Mouse (Mus musculus): ENCODE data around the gene Card19. TPM values are rescaled to one million over a fixed set of nuclear protein-coding genes. Genes with fewer than 3 reads are reported as not detected.

Gene Card19
- polyA plus RNA-seq, 1 experiment = 180 TPM

DNA sequence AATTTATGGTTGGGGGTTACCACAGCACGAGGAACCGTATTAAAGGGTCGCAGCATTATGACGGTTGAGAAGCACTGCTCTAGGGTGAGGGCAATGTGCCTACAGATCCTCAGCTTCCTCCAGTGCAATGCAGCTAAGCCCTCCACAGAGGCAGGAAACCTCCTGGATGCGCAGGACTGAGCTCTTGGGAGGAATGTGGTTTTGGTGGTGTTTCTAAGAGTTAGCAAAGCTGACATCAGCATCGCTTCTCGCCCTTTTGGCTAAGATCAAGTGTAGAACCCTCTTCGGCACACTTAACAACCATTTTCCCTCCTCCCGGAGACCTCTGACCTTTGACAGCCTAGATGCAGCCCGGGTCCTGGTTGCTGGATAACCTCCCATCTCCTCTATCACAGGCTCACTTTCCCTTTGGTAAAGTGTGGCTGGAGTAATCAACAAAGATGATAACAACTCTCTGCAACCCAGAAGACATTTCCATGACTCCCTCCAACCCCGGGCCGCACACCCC lies 31.4 kb upstream of the Card19 start:
- TF ChIP-seq REST (IDR thresholded peaks at IDR 0.05; ENCODE audit: insufficient read depth, insufficient read length) = no peak
- no peak for TF ChIP-seq TCF12 (IDR thresholded peaks at IDR 0.05; ENCODE audit: insufficient read depth, poor library complexity, severe bottlenecking)
- TF ChIP-seq SRF (IDR thresholded peaks at IDR 0.05; ENCODE audit: control insufficient read depth, insufficient read length, low read depth) = no peak
- no peak for TF ChIP-seq POLR2AphosphoS2 (IDR thresholded peaks at IDR 0.05; ENCODE audit: insufficient read length, low read depth)
- TF ChIP-seq E2F4 (IDR thresholded peaks at IDR 0.05; ENCODE audit: insufficient read depth) = no peak
- H3K27me3 ChIP-seq (ENCODE audit: control insufficient read depth, insufficient read depth, insufficient read length) = no peaks in the 10 kb centered on the region

DNA sequence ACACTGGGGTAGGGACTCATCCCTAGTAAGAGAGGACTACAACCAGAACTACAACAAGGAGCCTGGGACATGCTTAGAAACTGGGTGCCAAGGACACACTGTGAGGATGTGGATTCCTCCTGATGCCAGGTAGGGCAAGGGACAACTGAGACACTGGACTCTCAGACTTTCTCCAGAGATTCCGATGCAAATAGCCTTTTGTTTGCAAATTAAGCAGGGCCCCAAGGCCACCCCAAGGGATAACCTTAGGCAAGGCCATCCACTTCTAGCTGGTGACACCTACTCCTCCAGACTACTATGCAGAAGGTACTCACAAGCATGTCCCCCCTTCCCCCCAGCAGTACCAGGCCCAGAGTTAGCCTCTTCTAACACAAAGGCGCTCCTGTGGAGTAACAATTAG lies 30.8 kb upstream of the Card19 start:
- no peaks in the 10 kb centered on the region for H3K79me2 ChIP-seq (ENCODE audit: control insufficient read depth, insufficient read depth)
- no peak overlapping the region for H3K4me3 ChIP-seq
- no peak overlapping the region for H3ac ChIP-seq (ENCODE audit: control insufficient read depth, insufficient read length)
- no peaks in the 10 kb centered on the region for H3K36me3 ChIP-seq (ENCODE audit: control insufficient read depth, insufficient read depth)
- no peak overlapping the region for H3K4me2 ChIP-seq (ENCODE audit: low read depth)
- TF ChIP-seq E2F4 (IDR thresholded peaks at IDR 0.05; ENCODE audit: insufficient read depth) = no peak
- no peak for TF ChIP-seq SRF (IDR thresholded peaks at IDR 0.05; ENCODE audit: control insufficient read depth, insufficient read length, low read depth)
- no peak for TF ChIP-seq MYOD1 (IDR thresholded peaks at IDR 0.05; ENCODE audit: control insufficient read depth in 1 of 3, insufficient read length in 2 of 3, low read depth in 2 of 3)
- TF ChIP-seq TCF12 (IDR thresholded peaks at IDR 0.05; ENCODE audit: insufficient read depth, poor library complexity, severe bottlenecking) = no peak
- no peak for TF ChIP-seq MAX (IDR thresholded peaks at IDR 0.05; ENCODE audit: low read depth)
- no peak for TF ChIP-seq USF1 (IDR thresholded peaks at IDR 0.05; ENCODE audit: low read depth)
- no peaks in the 10 kb centered on the region for H3K27me3 ChIP-seq (ENCODE audit: control insufficient read depth, insufficient read depth, insufficient read length)

More for the DNA sequence above, 31.4 kb upstream of the Card19 start:
- H3K79me2 ChIP-seq (ENCODE audit: control insufficient read depth, insufficient read depth) = no peaks in the 10 kb centered on the region
- no peak overlapping the region for H3K4me2 ChIP-seq (ENCODE audit: low read depth)
- no peaks in the 10 kb centered on the region for H3K36me3 ChIP-seq (ENCODE audit: control insufficient read depth, insufficient read depth)
- no peak overlapping the region for H3K4me3 ChIP-seq
- no peak overlapping the region for H3ac ChIP-seq (ENCODE audit: control insufficient read depth, insufficient read length)

DNA sequence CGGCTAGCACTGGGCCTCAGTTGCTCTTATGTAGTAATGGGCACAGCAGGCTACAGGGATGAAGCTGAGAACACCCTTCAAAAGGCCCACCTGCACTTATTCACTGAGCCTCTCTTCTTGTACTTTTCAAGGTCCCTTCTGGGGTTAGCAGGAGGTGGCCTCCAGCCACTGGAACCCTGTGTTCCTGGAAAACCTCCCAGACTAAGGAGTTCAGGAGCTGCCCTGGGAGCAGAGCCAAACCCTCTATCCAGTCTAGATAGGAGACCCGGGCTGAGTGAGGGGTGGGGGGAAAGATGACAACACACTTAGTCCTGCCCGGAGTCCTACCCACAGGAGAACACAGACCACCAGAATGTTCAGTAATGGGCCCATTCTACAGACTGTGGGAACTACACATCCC lies 30.2 kb upstream of the Card19 start:
- Histone ChIP-seq H3K27me3 (ENCODE audit: control insufficient read depth, insufficient read depth, insufficient read length) (no peaks in the 10 kb centered on the region), H3K4me3 (no peak overlapping the region), H3K36me3 (ENCODE audit: control insufficient read depth, insufficient read depth) (no peaks in the 10 kb centered on the region), H3K79me2 (ENCODE audit: control insufficient read depth, insufficient read depth) (no peaks in the 10 kb centered on the region), H3K4me2 (ENCODE audit: low read depth) (no peak overlapping the region), H3ac (ENCODE audit: control insufficient read depth, insufficient read length) (no peak overlapping the region)
- TF ChIP-seq POLR2AphosphoS2 (IDR thresholded peaks at IDR 0.05; ENCODE audit: insufficient read length, low read depth) (no peak), USF1 (IDR thresholded peaks at IDR 0.05; ENCODE audit: low read depth) (no peak), SRF (IDR thresholded peaks at IDR 0.05; ENCODE audit: control insufficient read depth, insufficient read length, low read depth) (no peak), MYOG (IDR thresholded peaks at IDR 0.05; ENCODE audit: control insufficient read depth in 1 of 3, insufficient read depth in 1 of 3, insufficient read length in 2 of 3, low read depth in 2 of 3) (no peak), MYOD1 (IDR thresholded peaks at IDR 0.05; ENCODE audit: control insufficient read depth in 1 of 3, insufficient read length in 2 of 3, low read depth in 2 of 3) (no peak), E2F4 (IDR thresholded peaks at IDR 0.05; ENCODE audit: insufficient read depth) (no peak), TCF12 (IDR thresholded peaks at IDR 0.05; ENCODE audit: insufficient read depth, poor library complexity, severe bottlenecking) (no peak), REST (IDR thresholded peaks at IDR 0.05; ENCODE audit: insufficient read depth, insufficient read length) (no peak), CEBPB (IDR thresholded peaks at IDR 0.05; ENCODE audit: insufficient read depth, poor library complexity, severe bottlenecking) (no peak), MAX (IDR thresholded peaks at IDR 0.05; ENCODE audit: low read depth) (no peak), TCF3 (IDR thresholded peaks at IDR 0.05; ENCODE audit: insufficient read length, low read depth) (no peak), POLR2A (IDR thresholded peaks at IDR 0.05; ENCODE audit: insufficient read length, low read depth) (no peak)

DNA sequence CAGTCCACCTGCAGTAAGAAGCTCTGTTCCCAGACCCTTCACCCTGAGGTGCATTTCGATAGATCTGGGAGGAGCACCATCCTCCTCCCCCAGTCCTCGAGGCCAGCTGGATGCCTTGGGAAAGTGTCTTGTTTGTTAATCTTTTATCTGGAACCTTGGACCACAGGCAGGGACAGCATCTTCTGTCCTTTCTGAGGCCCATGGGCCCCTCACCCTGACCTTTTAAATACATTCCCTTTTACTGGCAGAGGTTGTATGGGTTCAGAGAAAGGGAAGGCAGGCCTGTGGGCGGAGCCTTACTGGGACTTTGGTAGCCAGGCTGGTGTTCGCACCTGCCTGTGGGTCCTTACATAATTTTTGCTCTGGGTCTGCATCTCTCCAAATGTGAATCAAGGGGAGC lies 29.4 kb upstream of the Card19 start:
- H3K4me2 ChIP-seq (ENCODE audit: low read depth) = no peak overlapping the region

DNA sequence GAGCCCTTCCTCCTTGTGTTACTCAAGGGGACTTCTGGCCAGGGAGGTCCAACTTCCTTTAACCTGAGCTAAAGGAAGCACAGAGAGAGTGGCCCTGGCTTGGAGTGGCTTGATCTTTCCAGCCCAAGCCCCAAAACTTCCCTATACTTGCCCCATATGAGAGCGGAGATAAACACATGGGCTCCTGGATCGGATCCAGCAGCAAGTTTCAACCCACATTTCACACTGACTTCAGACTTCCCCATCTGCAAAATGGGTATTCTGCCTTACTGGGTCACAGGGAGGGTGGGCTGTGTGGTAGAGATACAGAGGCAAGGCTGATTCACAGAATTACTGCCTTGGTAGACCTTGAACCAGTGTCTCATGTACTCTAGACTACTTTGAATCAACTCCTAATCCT lies 27.7 kb upstream of the Card19 start:
- no peak overlapping the region for H3K4me3 ChIP-seq
- H3K79me2 ChIP-seq (ENCODE audit: control insufficient read depth, insufficient read depth) = no peaks in the 10 kb centered on the region
- TF ChIP-seq TCF12 (IDR thresholded peaks at IDR 0.05; ENCODE audit: insufficient read depth, poor library complexity, severe bottlenecking) = no peak
- no peak for TF ChIP-seq POLR2AphosphoS2 (IDR thresholded peaks at IDR 0.05; ENCODE audit: insufficient read length, low read depth)
- TF ChIP-seq MAX (IDR thresholded peaks at IDR 0.05; ENCODE audit: low read depth) = no peak
- TF ChIP-seq CEBPB (IDR thresholded peaks at IDR 0.05; ENCODE audit: insufficient read depth, poor library complexity, severe bottlenecking) = no peak
- no peak for TF ChIP-seq MYOG (IDR thresholded peaks at IDR 0.05; ENCODE audit: control insufficient read depth in 1 of 3, insufficient read depth in 1 of 3, insufficient read length in 2 of 3, low read depth in 2 of 3)
- no peak for TF ChIP-seq E2F4 (IDR thresholded peaks at IDR 0.05; ENCODE audit: insufficient read depth)
- TF ChIP-seq MYOD1 (IDR thresholded peaks at IDR 0.05; ENCODE audit: control insufficient read depth in 1 of 3, insufficient read length in 2 of 3, low read depth in 2 of 3) = no peak
- no peak for TF ChIP-seq SRF (IDR thresholded peaks at IDR 0.05; ENCODE audit: control insufficient read depth, insufficient read length, low read depth)
- no peak for TF ChIP-seq TCF3 (IDR thresholded peaks at IDR 0.05; ENCODE audit: insufficient read length, low read depth)
- no peak for TF ChIP-seq USF1 (IDR thresholded peaks at IDR 0.05; ENCODE audit: low read depth)
- no peak for TF ChIP-seq POLR2A (IDR thresholded peaks at IDR 0.05; ENCODE audit: insufficient read length, low read depth)
- TF ChIP-seq REST (IDR thresholded peaks at IDR 0.05; ENCODE audit: insufficient read depth, insufficient read length) = no peak
- H3K27me3 ChIP-seq (ENCODE audit: control insufficient read depth, insufficient read depth, insufficient read length) = no peaks in the 10 kb centered on the region
- no peaks in the 10 kb centered on the region for H3K36me3 ChIP-seq (ENCODE audit: control insufficient read depth, insufficient read depth)
- no peak overlapping the region for H3ac ChIP-seq (ENCODE audit: control insufficient read depth, insufficient read length)
- H3K4me2 ChIP-seq (ENCODE audit: low read depth) = no peak overlapping the region

More for the DNA sequence above, 29.4 kb upstream of the Card19 start:
- no peaks in the 10 kb centered on the region for H3K79me2 ChIP-seq (ENCODE audit: control insufficient read depth, insufficient read depth)
- H3ac ChIP-seq (ENCODE audit: control insufficient read depth, insufficient read length) = no peak overlapping the region
- TF ChIP-seq REST (IDR thresholded peaks at IDR 0.05; ENCODE audit: insufficient read depth, insufficient read length) = no peak
- no peak for TF ChIP-seq E2F4 (IDR thresholded peaks at IDR 0.05; ENCODE audit: insufficient read depth)
- TF ChIP-seq POLR2A (IDR thresholded peaks at IDR 0.05; ENCODE audit: insufficient read length, low read depth) = no peak
- TF ChIP-seq CEBPB (IDR thresholded peaks at IDR 0.05; ENCODE audit: insufficient read depth, poor library complexity, severe bottlenecking) = no peak
- no peak for TF ChIP-seq TCF12 (IDR thresholded peaks at IDR 0.05; ENCODE audit: insufficient read depth, poor library complexity, severe bottlenecking)
- no peak for TF ChIP-seq TCF3 (IDR thresholded peaks at IDR 0.05; ENCODE audit: insufficient read length, low read depth)
- no peak for TF ChIP-seq SRF (IDR thresholded peaks at IDR 0.05; ENCODE audit: control insufficient read depth, insufficient read length, low read depth)
- TF ChIP-seq USF1 (IDR thresholded peaks at IDR 0.05; ENCODE audit: low read depth) = no peak
- TF ChIP-seq MYOD1 (IDR thresholded peaks at IDR 0.05; ENCODE audit: control insufficient read depth in 1 of 3, insufficient read length in 2 of 3, low read depth in 2 of 3) = no peak
- no peak for TF ChIP-seq MYOG (IDR thresholded peaks at IDR 0.05; ENCODE audit: control insufficient read depth in 1 of 3, insufficient read depth in 1 of 3, insufficient read length in 2 of 3, low read depth in 2 of 3)
- TF ChIP-seq POLR2AphosphoS2 (IDR thresholded peaks at IDR 0.05; ENCODE audit: insufficient read length, low read depth) = no peak
- no peak for TF ChIP-seq MAX (IDR thresholded peaks at IDR 0.05; ENCODE audit: low read depth)
- no peaks in the 10 kb centered on the region for H3K36me3 ChIP-seq (ENCODE audit: control insufficient read depth, insufficient read depth)
- H3K27me3 ChIP-seq (ENCODE audit: control insufficient read depth, insufficient read depth, insufficient read length) = no peaks in the 10 kb centered on the region
- no peak overlapping the region for H3K4me3 ChIP-seq
